Mouse (Mus musculus) heart, postnatal 0 days (tissue): ENCODE measurements around the gene 4931422A03Rik.
"Not testable (repeated sequence)": the region's sequence is repeated elsewhere in the genome, so short reads cannot be mapped to it uniquely, and the experiment has no call there.

Experiments used
- CTCF ChIP-seq: IDR thresholded peaks from 2 replicates; pipeline ENCODE4 v1.5.1; 2016; ENCODE audit warnings: antibody characterized with exemption, control low read depth, low read depth
- EP300 ChIP-seq: IDR thresholded peaks from 2 replicates; pipeline ENCODE4 v1.6.1; 2016; ENCODE audit warnings: antibody characterized with exemption, low read depth

DNA sequence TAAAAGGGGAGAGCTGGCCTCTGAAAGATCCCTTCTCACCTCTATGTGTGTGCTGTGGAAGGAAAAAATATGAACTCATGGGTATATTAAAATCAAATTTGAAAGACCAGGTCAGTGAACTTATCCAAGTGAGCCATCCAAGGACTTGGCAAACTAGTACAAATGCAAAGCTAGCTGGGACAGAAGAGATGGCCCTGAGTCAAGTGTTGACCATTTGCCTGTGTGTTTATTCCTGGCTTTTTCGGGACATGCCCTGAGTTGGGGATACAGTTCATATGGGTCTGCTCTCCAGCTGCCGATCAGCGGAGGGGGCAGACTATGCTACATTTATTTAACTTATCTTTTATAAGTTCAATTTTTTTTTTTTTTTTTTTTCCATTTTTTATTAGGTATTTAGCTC is 19.3 kb downstream of the 4931422A03Rik start:
- not testable (repeated sequence) for TF ChIP-seq EP300, CTCF
